Mouse (Mus musculus) midbrain, postnatal 0 days (tissue): ENCODE data around the gene Sh3kbp1. TPM values are rescaled to one million over a fixed set of nuclear protein-coding genes. Genes with fewer than 3 reads are reported as not detected.

Experiments used
- ATAC-seq: fragments of 200-750 bp; cut with Nextera tagmentation; 2 replicates; pipeline ENCODE4 v1.8.0; 2017; ENCODE audit warnings: moderate number of reproducible peaks, mild to moderate bottlenecking, moderate TSS enrichment, moderate library complexity; ENCODE audit not compliant: low FRiP score
- DNase-seq: peaks from one replicate; pipeline ENCODE4 v3.0.0-alpha.2; 2015; ENCODE audit warnings: low spot score
- H3K27ac ChIP-seq: fragments of 300-500 bp; sonication (generic); 2 replicates; pipeline ENCODE4 v1.5.1; 2014; ENCODE audit warnings: low read depth, mild to moderate bottlenecking, low read length, mixed read lengths
- H3K27me3 ChIP-seq: fragments of 300-500 bp; sonication (generic); 2 replicates; pipeline ENCODE4 v1.6.1; 2014; ENCODE audit warnings: low read length, control low read depth, mixed read lengths; ENCODE audit not compliant: insufficient read depth
- H3K36me3 ChIP-seq: fragments of 300-500 bp; sonication (generic); 2 replicates; pipeline ENCODE4 v1.6.1; 2014; ENCODE audit warnings: low read length, control low read depth, mixed read lengths; ENCODE audit not compliant: insufficient read depth
- H3K4me1 ChIP-seq: fragments of 300-500 bp; sonication (generic); 2 replicates; pipeline ENCODE4 v1.6.1; 2014; ENCODE audit warnings: mild to moderate bottlenecking, control low read depth, antibody characterized with exemption, low read length, mixed read lengths; ENCODE audit not compliant: insufficient read depth
- H3K4me2 ChIP-seq: fragments of 300-500 bp; sonication (generic); 2 replicates; pipeline ENCODE4 v1.6.1; 2014; ENCODE audit warnings: low read depth, mild to moderate bottlenecking, low read length, mixed read lengths; ENCODE audit not compliant: poor library complexity, severe bottlenecking
- H3K4me3 ChIP-seq: fragments of 300-500 bp; sonication (generic); 2 replicates; pipeline ENCODE4 v1.5.1; 2014; ENCODE audit warnings: low read depth, mild to moderate bottlenecking, low read length, moderate library complexity
- H3K9ac ChIP-seq: fragments of 300-500 bp; sonication (generic); replicated peaks from 2 replicates; pipeline ENCODE4 v1.6.1; 2014; ENCODE audit warnings: mild to moderate bottlenecking, low read length, moderate library complexity, mixed read lengths; ENCODE audit not compliant: poor library complexity, severe bottlenecking
- H3K9me3 ChIP-seq: fragments of 300-500 bp; sonication (generic); 2 replicates; pipeline ENCODE4 v1.6.1; 2016; ENCODE audit warnings: low read length, control low read depth
- CTCF ChIP-seq: IDR thresholded peaks from 2 replicates; pipeline ENCODE4 v1.5.1; 2016; ENCODE audit warnings: antibody characterized with exemption, mild to moderate bottlenecking
- WGBS: fragments of 180-500 bp; shearing (Covaris S2); extraction: QIAGEN DNeasy Blood & Tissue Kit; methylation state at CpG from one replicate; pipeline ENCODE4 v1.1.7; 2014; 5-methylcytosine and 5-hydroxymethylcytosine counted together
- polyA plus RNA-seq: library from polyadenylated mRNA; unstranded; fragments of >200 nt; fragmentation: Nextera tagmentation; extraction: Ambion mirVana; gene quantifications from 2 replicates; pipeline ENCODE4 v1.2.1, GENCODE M21; 2015
- total RNA-seq: library from RNA; depleted of rRNA; stranded (reverse); fragments of >200 nt; gene quantifications from 2 replicates; pipeline ENCODE4 v1.2.3, GENCODE M21; 2014

The Sh3kbp1 gene
- total and polyA plus RNA-seq, 2 experiments from 2014 or later, result 41.9 to 42.4 TPM

GRCm38 (mm10) chrX:159756901-159757821 lies 130.1 kb downstream of the Sh3kbp1 start:
- no peak for TF ChIP-seq CTCF
- no peaks in the 10 kb centered on the region for H3K27me3 ChIP-seq
- no peaks in the 10 kb centered on the region for H3K36me3 ChIP-seq
- H3K4me2 ChIP-seq, result no peak overlapping the region
- DNase-seq (no peak), ATAC-seq (no peak)
- H3K4me3 ChIP-seq, result no peak overlapping the region
- H3K27ac ChIP-seq, result no peak overlapping the region
- no peak overlapping the region for H3K9ac ChIP-seq
- WGBS, result 88% methylated on average over 7 of the region's 7 CpGs
- H3K4me1 ChIP-seq, result no peaks in the 10 kb centered on the region
- no peaks in the 10 kb centered on the region for H3K9me3 ChIP-seq

DNA sequence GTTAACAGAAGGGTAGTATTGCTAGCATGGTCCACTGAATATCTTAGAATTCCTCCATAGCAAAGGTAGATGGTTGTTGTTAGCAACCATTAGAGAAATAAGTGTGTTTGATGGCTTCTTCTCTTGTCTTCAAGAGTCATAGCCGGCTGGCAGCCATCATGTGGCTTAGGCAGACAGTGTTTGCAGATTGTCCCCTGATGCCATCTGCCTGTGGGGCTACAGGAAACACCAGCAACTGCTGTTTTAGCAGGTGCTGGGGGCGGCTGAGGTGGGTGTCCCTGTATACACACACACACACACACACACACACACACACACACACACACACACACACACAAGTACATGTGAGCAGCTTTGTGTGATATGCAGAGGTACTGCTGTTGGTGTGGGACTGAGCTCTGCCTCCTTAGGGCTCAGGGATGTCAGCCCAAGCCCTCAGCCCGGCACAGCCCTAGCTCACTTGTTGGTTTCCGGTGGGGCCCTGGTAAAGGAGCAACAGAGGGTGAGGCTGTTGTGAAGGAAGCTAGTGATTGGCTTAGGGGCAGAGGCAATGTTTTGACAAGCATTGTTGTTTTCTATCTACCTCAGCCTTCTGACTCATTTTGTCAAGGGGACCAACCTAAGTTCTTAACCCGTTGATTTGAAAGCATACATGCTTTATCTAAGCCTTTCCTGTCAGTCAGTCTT lies 130.9 kb downstream of the Sh3kbp1 start:
- TF ChIP-seq CTCF, result no peak
- no peak overlapping the region for H3K9ac ChIP-seq
- DNase-seq (no peak), ATAC-seq (no peak)
- H3K9me3 ChIP-seq, result no peaks in the 10 kb centered on the region
- H3K27ac ChIP-seq, result no peak overlapping the region
- WGBS, result 93% methylated on average over 5 of the region's 5 CpGs
- no peaks in the 10 kb centered on the region for H3K4me1 ChIP-seq
- no peaks in the 10 kb centered on the region for H3K36me3 ChIP-seq
- no peak overlapping the region for H3K4me2 ChIP-seq
- H3K27me3 ChIP-seq, result no peaks in the 10 kb centered on the region
- H3K4me3 ChIP-seq, result no peak overlapping the region

GRCm38 (mm10) chrX:159763801-159764200 lies 136.7 kb downstream of the Sh3kbp1 start:
- H3K9ac ChIP-seq, result no peak overlapping the region
- no peaks in the 10 kb centered on the region for H3K4me1 ChIP-seq
- no peak overlapping the region for H3K4me2 ChIP-seq
- no peak overlapping the region for H3K27ac ChIP-seq
- H3K9me3 ChIP-seq, result no peaks in the 10 kb centered on the region
- no peaks in the 10 kb centered on the region for H3K27me3 ChIP-seq
- no peak for TF ChIP-seq CTCF
- 85% methylated on average over 3 of the region's 3 CpGs for WGBS
- ATAC-seq, result no peak
- DNase-seq, result no peak
- no peaks in the 10 kb centered on the region for H3K36me3 ChIP-seq
- H3K4me3 ChIP-seq, result no peak overlapping the region

DNA sequence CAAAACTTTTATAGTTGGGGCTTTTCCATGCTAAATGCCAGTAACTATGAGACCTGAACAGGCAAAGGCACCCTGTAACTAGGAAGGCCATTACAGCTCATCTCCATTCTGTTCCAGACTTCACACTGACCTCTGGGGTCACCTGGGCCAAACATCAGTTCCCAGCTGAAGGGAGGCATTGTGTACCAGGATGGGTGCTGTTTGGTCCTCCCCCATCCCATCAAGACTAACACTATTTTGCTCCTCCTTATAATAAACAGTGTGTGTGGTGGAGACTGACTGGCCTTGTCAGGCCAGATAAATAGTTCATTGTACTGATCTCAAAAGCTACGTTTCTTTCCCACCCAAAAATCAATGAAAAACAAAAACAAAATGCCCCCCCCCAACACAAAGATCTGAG lies 138.8 kb downstream of the Sh3kbp1 start:
- DNase-seq (no peak), ATAC-seq (no peak)
- 52% methylated on average over 1 of the region's 1 CpGs for WGBS
- no peaks in the 10 kb centered on the region for H3K4me1 ChIP-seq
- no peaks in the 10 kb centered on the region for H3K27me3 ChIP-seq
- no peaks in the 10 kb centered on the region for H3K9me3 ChIP-seq
- TF ChIP-seq CTCF, result no peak
- no peak overlapping the region for H3K9ac ChIP-seq
- H3K4me2 ChIP-seq, result no peak overlapping the region
- H3K4me3 ChIP-seq, result no peak overlapping the region
- H3K36me3 ChIP-seq, result no peaks in the 10 kb centered on the region
- H3K27ac ChIP-seq, result no peak overlapping the region

GRCm38 (mm10) chrX:159769005-159769404 lies 141.9 kb downstream of the Sh3kbp1 start:
- H3K4me3 ChIP-seq, result no peak overlapping the region
- TF ChIP-seq CTCF, result no peak
- H3K9ac ChIP-seq, result no peak overlapping the region
- no peak overlapping the region for H3K27ac ChIP-seq
- H3K36me3 ChIP-seq, result no peaks in the 10 kb centered on the region
- DNase-seq (no peak), ATAC-seq (no peak)
- 47% methylated on average over 2 of the region's 2 CpGs for WGBS
- H3K4me2 ChIP-seq, result no peak overlapping the region
- no peaks in the 10 kb centered on the region for H3K4me1 ChIP-seq
- H3K27me3 ChIP-seq, result no peaks in the 10 kb centered on the region; the same call in 1 of the 2 replicates
- no peaks in the 10 kb centered on the region for H3K9me3 ChIP-seq

DNA sequence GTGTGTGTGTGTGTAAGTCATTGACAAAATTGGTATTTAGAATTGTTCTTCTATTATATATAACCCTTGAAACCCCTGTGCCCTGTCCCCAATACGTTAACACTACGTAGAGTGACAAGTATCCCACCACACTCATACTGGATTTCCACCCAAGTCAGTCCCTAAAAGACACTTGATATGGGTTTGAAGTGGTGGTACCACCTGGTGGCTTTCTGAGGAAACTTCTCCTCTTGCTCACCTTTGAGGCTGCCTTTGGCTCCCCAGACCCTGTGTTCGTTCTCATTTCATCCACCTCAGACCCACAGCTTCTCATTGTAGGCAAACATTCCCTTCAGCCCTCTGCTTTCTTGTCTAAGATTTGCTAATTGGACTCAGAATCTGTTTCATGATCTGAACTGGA lies 142.7 kb downstream of the Sh3kbp1 start:
- WGBS, result 93% methylated on average over 3 of the region's 3 CpGs
- DNase-seq (no peak), ATAC-seq (no peak)
- H3K36me3 ChIP-seq, result no peaks in the 10 kb centered on the region
- no peak overlapping the region for H3K4me3 ChIP-seq
- no peaks in the 10 kb centered on the region; the same call in 1 of the 2 replicates for H3K27me3 ChIP-seq
- no peak overlapping the region for H3K4me2 ChIP-seq
- no peaks in the 10 kb centered on the region for H3K4me1 ChIP-seq
- no peak overlapping the region for H3K9ac ChIP-seq
- TF ChIP-seq CTCF, result no peak
- H3K9me3 ChIP-seq, result no peaks in the 10 kb centered on the region
- H3K27ac ChIP-seq, result no peak overlapping the region
